Mouse (Mus musculus): ENCODE results near the gene Arvcf. TPM values are rescaled to one million over a fixed set of nuclear protein-coding genes. Genes with fewer than 3 reads are reported as not detected.

The Arvcf gene
- polyA plus RNA-seq, 1 experiment: 5.4 TPM

GRCm38 (mm10) chr16:18424364-18425045, 76.5 kb downstream of the Arvcf start:
- H3K27me3 ChIP-seq (ENCODE audit: control insufficient read depth, insufficient read depth, insufficient read length): no peaks in the 10 kb centered on the region
- TF ChIP-seq CTCF (IDR thresholded peaks at IDR 0.05; ENCODE audit: control insufficient read depth, insufficient read depth, insufficient read length) (no peak), USF1 (IDR thresholded peaks at IDR 0.05; ENCODE audit: low read depth) (no peak), FOSL1 (IDR thresholded peaks at IDR 0.05; ENCODE audit: insufficient read depth, low read length, poor library complexity, severe bottlenecking) (no peak), MYOG (IDR thresholded peaks at IDR 0.05; ENCODE audit: control insufficient read depth, extremely low read depth, insufficient read length) (no peak), CEBPB (IDR thresholded peaks at IDR 0.05; ENCODE audit: low read depth) (no peak), MAX (IDR thresholded peaks at IDR 0.05) (no peak), MYOD1 (IDR thresholded peaks at IDR 0.05; ENCODE audit: control insufficient read depth, insufficient read length, low read depth) (no peak)
- H3ac ChIP-seq (ENCODE audit: control insufficient read depth, insufficient read length, low read depth): peak overlapping the region; percentile 18
- peaks cover 70% of the 10 kb centered on the region for H3K79me2 ChIP-seq (ENCODE audit: control insufficient read depth, insufficient read depth)
- peaks cover 30% of the 10 kb centered on the region for H3K36me3 ChIP-seq (ENCODE audit: control insufficient read depth, insufficient read depth)
- no peak overlapping the region for H3K4me3 ChIP-seq (ENCODE audit: insufficient read depth, poor library complexity, severe bottlenecking)
- peaks cover 32% of the 10 kb centered on the region for H3K79me3 ChIP-seq (ENCODE audit: low read depth)

GRCm38 (mm10) chr16:18425475-18426214, 77.7 kb downstream of the Arvcf start:
- Histone ChIP-seq H3K27me3 (ENCODE audit: control insufficient read depth, insufficient read depth, insufficient read length) (no peaks in the 10 kb centered on the region), H3K79me2 (ENCODE audit: control insufficient read depth, insufficient read depth) (peaks cover 65% of the 10 kb centered on the region), H3K36me3 (ENCODE audit: control insufficient read depth, insufficient read depth) (peaks cover 27% of the 10 kb centered on the region), H3ac (ENCODE audit: control insufficient read depth, insufficient read length, low read depth) (peak overlapping the region; percentile 58), H3K79me3 (ENCODE audit: low read depth) (peaks cover 30% of the 10 kb centered on the region), H3K4me3 (ENCODE audit: insufficient read depth, poor library complexity, severe bottlenecking) (peak overlapping the region; percentile 93)
- TF ChIP-seq MYOD1 (IDR thresholded peaks at IDR 0.05; ENCODE audit: control insufficient read depth, insufficient read length, low read depth): no peak
- no peak for TF ChIP-seq MAX (IDR thresholded peaks at IDR 0.05)
- TF ChIP-seq CEBPB (IDR thresholded peaks at IDR 0.05; ENCODE audit: low read depth): no peak
- TF ChIP-seq USF1 (IDR thresholded peaks at IDR 0.05; ENCODE audit: low read depth): no peak
- no peak for TF ChIP-seq MYOG (IDR thresholded peaks at IDR 0.05; ENCODE audit: control insufficient read depth, extremely low read depth, insufficient read length)
- no peak for TF ChIP-seq CTCF (IDR thresholded peaks at IDR 0.05; ENCODE audit: control insufficient read depth, insufficient read depth, insufficient read length)
- no peak for TF ChIP-seq FOSL1 (IDR thresholded peaks at IDR 0.05; ENCODE audit: insufficient read depth, low read length, poor library complexity, severe bottlenecking)

GRCm38 (mm10) chr16:18426215-18426791, 78.3 kb downstream of the Arvcf start, which contains the start of gene Txnrd2:
Gene Txnrd2, plus strand, starts transcription at chr16:18426384.
- no peak for TF ChIP-seq FOSL1 (IDR thresholded peaks at IDR 0.05; ENCODE audit: insufficient read depth, low read length, poor library complexity, severe bottlenecking)
- peak; percentile 64 for TF ChIP-seq MAX (IDR thresholded peaks at IDR 0.05)
- TF ChIP-seq CTCF (IDR thresholded peaks at IDR 0.05; ENCODE audit: control insufficient read depth, insufficient read depth, insufficient read length): peak; percentile 90
- TF ChIP-seq CEBPB (IDR thresholded peaks at IDR 0.05; ENCODE audit: low read depth): no peak
- no peak for TF ChIP-seq MYOG (IDR thresholded peaks at IDR 0.05; ENCODE audit: control insufficient read depth, extremely low read depth, insufficient read length)
- no peak for TF ChIP-seq MYOD1 (IDR thresholded peaks at IDR 0.05; ENCODE audit: control insufficient read depth, insufficient read length, low read depth)
- no peak for TF ChIP-seq USF1 (IDR thresholded peaks at IDR 0.05; ENCODE audit: low read depth)
- no peaks in the 10 kb centered on the region for H3K27me3 ChIP-seq (ENCODE audit: control insufficient read depth, insufficient read depth, insufficient read length)
- peak within 1 kb of the TSS; percentile 93 for H3K4me3 ChIP-seq (ENCODE audit: insufficient read depth, poor library complexity, severe bottlenecking)

GRCm38 (mm10) chr16:18426802-18427280, 78.9 kb downstream of the Arvcf start, which contains the start of gene Comt:
Gene Comt, minus strand, starts transcription at chr16:18426852.
- no peaks in the 10 kb centered on the region for H3K27me3 ChIP-seq (ENCODE audit: control insufficient read depth, insufficient read depth, insufficient read length)
- H3K79me3 ChIP-seq (ENCODE audit: low read depth): peaks cover 27% of the 10 kb centered on the region
- H3ac ChIP-seq (ENCODE audit: control insufficient read depth, insufficient read length, low read depth): peak within 1 kb of the TSS; percentile 58
- peak within 1 kb of the TSS; percentile 93 for H3K4me3 ChIP-seq (ENCODE audit: insufficient read depth, poor library complexity, severe bottlenecking)
- TF ChIP-seq MYOD1 (IDR thresholded peaks at IDR 0.05; ENCODE audit: control insufficient read depth, insufficient read length, low read depth) (no peak), USF1 (IDR thresholded peaks at IDR 0.05; ENCODE audit: low read depth) (no peak), FOSL1 (IDR thresholded peaks at IDR 0.05; ENCODE audit: insufficient read depth, low read length, poor library complexity, severe bottlenecking) (no peak), MYOG (IDR thresholded peaks at IDR 0.05; ENCODE audit: control insufficient read depth, extremely low read depth, insufficient read length) (no peak), CEBPB (IDR thresholded peaks at IDR 0.05; ENCODE audit: low read depth) (no peak), MAX (IDR thresholded peaks at IDR 0.05) (no peak), CTCF (IDR thresholded peaks at IDR 0.05; ENCODE audit: control insufficient read depth, insufficient read depth, insufficient read length) (no peak)
- H3K79me2 ChIP-seq (ENCODE audit: control insufficient read depth, insufficient read depth): peaks cover 53% of the 10 kb centered on the region
- H3K36me3 ChIP-seq (ENCODE audit: control insufficient read depth, insufficient read depth): peaks cover 17% of the 10 kb centered on the region

More at GRCm38 (mm10) chr16:18426215-18426791, 78.3 kb downstream of the Arvcf start, which contains the start of gene Txnrd2:
- peak within 1 kb of the TSS; percentile 58 for H3ac ChIP-seq (ENCODE audit: control insufficient read depth, insufficient read length, low read depth)
- H3K79me2 ChIP-seq (ENCODE audit: control insufficient read depth, insufficient read depth): peaks cover 58% of the 10 kb centered on the region
- peaks cover 30% of the 10 kb centered on the region for H3K79me3 ChIP-seq (ENCODE audit: low read depth)
- H3K36me3 ChIP-seq (ENCODE audit: control insufficient read depth, insufficient read depth): peaks cover 21% of the 10 kb centered on the region

- H3K79me3 ChIP-seq (ENCODE audit: low read depth): peaks cover 24% of the 10 kb centered on the region
- H3K36me3 ChIP-seq (ENCODE audit: control insufficient read depth, insufficient read depth): peaks cover 6% of the 10 kb centered on the region
- no peak overlapping the region for H3K4me3 ChIP-seq (ENCODE audit: insufficient read depth, poor library complexity, severe bottlenecking)
- H3K79me2 ChIP-seq (ENCODE audit: control insufficient read depth, insufficient read depth): peaks cover 41% of the 10 kb centered on the region
- no peak for TF ChIP-seq CTCF (IDR thresholded peaks at IDR 0.05; ENCODE audit: control insufficient read depth, insufficient read depth, insufficient read length)
- TF ChIP-seq USF1 (IDR thresholded peaks at IDR 0.05; ENCODE audit: low read depth): no peak
- TF ChIP-seq MYOG (IDR thresholded peaks at IDR 0.05; ENCODE audit: control insufficient read depth, extremely low read depth, insufficient read length): no peak
- TF ChIP-seq MYOD1 (IDR thresholded peaks at IDR 0.05; ENCODE audit: control insufficient read depth, insufficient read length, low read depth): no peak
- no peak for TF ChIP-seq FOSL1 (IDR thresholded peaks at IDR 0.05; ENCODE audit: insufficient read depth, low read length, poor library complexity, severe bottlenecking)
- TF ChIP-seq CEBPB (IDR thresholded peaks at IDR 0.05; ENCODE audit: low read depth): no peak
- no peak for TF ChIP-seq MAX (IDR thresholded peaks at IDR 0.05)
- no peak overlapping the region for H3ac ChIP-seq (ENCODE audit: control insufficient read depth, insufficient read length, low read depth)
- H3K27me3 ChIP-seq (ENCODE audit: control insufficient read depth, insufficient read depth, insufficient read length): no peaks in the 10 kb centered on the region
Measured at GRCm38 (mm10) chr16:18428011-18428515, 80.1 kb downstream of the Arvcf start.

All from C2C12 (cell line).